Mouse (Mus musculus) heart, postnatal 0 days (tissue): ENCODE results near the gene Chpf2.

Experiments
- CTCF ChIP-seq: IDR thresholded peaks from 2 replicates; pipeline ENCODE4 v1.5.1; 2016; ENCODE audit warnings: antibody characterized with exemption, control low read depth, low read depth
- EP300 ChIP-seq: IDR thresholded peaks from 2 replicates; pipeline ENCODE4 v1.6.1; 2016; ENCODE audit warnings: antibody characterized with exemption, low read depth

GRCm38 (mm10) chr5:24595786-24596380, 9.3 kb downstream of the Chpf2 start:
- no peak for TF ChIP-seq CTCF
- TF ChIP-seq EP300 = no peak
